Mouse (Mus musculus): ENCODE data around the gene Arhgap19. TPM values are rescaled to one million over a fixed set of nuclear protein-coding genes. Genes with fewer than 3 reads are reported as not detected.

The Arhgap19 gene
- polyA plus RNA-seq, 1 experiment from 2014 or later: 31.5 TPM

- Histone ChIP-seq H3K4me1 (replicated peaks; ENCODE audit: control insufficient read depth, insufficient read depth, low read length) (peaks cover 9% of the 10 kb centered on the region; the same call in 1 of the 2 replicates), H3K27ac (ENCODE audit: low read depth, low read length) (0 out of 2 replicates have a peak overlapping the region, but pooled peaks have one; percentile 34), H3K4me3 (ENCODE audit: low read depth, low read length) (peak overlapping the region; percentile 72), H3K9me3 (ENCODE audit: control insufficient read depth, low read length) (no peaks in the 10 kb centered on the region), H3K27me3 (ENCODE audit: control insufficient read depth, insufficient read depth, low read length) (peaks cover 7% of the 10 kb centered on the region), H3K9ac (ENCODE audit: low read depth, low read length) (no peak overlapping the region), H3K36me3 (ENCODE audit: control insufficient read depth, insufficient read depth, low read length) (no peaks in the 10 kb centered on the region), H3K4me2 (replicated peaks; ENCODE audit: low read depth, low read length) (peak overlapping the region; percentile 99)
- ATAC-seq (ENCODE audit: low FRiP score): no peak
- no peak for DNase-seq (ENCODE audit: low spot score)
- 66% methylated on average over 3 of the region's 3 CpGs for WGBS
Observed at GRCm38 (mm10) chr19:41828941-41829340, 27.1 kb upstream of the Arhgap19 start.

DNA sequence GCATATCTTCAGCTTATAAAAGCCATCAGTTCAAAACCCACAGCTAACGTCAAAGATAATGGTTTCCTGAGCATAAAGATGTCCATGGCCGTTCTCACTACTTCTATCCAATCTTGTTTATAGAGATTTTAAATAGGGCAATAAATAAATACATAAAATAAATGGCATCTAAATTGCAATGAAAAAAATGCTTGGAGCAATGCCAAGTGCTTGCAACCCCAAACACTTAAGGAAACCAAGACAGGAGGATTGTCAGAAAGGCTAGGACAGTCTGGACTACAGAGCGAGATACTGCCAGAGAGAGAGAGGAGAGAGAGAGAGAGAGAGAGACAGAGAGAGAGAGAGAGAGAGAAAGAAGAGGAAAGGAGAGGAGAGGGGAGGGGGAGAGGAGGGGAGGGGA is 24.7 kb upstream of the Arhgap19 start:
- Histone ChIP-seq H3K4me3 (ENCODE audit: low read depth, low read length) (no peak overlapping the region), H3K27ac (ENCODE audit: low read depth, low read length) (no peak overlapping the region), H3K36me3 (ENCODE audit: control insufficient read depth, insufficient read depth, low read length) (no peaks in the 10 kb centered on the region), H3K4me2 (replicated peaks; ENCODE audit: low read depth, low read length) (no peak overlapping the region), H3K9ac (ENCODE audit: low read depth, low read length) (no peak overlapping the region), H3K4me1 (replicated peaks; ENCODE audit: control insufficient read depth, insufficient read depth, low read length) (peaks cover 3% of the 10 kb centered on the region; the same call in 1 of the 2 replicates), H3K27me3 (ENCODE audit: control insufficient read depth, insufficient read depth, low read length) (peaks cover 4% of the 10 kb centered on the region), H3K9me3 (ENCODE audit: control insufficient read depth, low read length) (no peaks in the 10 kb centered on the region)
- 95% methylated on average over 2 of the region's 3 CpGs for WGBS
- DNase-seq (ENCODE audit: low spot score) (no peak), ATAC-seq (ENCODE audit: low FRiP score) (no peak)

DNA sequence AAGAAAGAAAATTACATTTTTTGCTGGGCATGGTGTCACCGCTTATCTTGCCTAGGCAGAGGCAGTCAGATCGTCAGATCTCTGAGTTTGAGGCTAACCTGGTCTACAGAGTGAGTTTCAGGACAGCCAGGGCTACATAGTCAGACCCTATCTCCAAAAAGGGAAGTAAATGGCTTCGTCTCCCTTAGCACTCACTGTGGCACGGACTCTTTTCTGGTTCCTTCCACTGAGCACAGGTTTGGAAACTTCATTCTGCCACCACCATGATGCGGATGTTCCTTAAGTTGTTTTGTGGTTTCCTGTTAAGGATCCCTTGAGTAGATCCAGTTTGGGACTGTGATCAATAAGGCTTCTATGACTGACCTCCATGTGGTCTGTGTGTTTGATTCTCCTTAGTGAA is 23.1 kb upstream of the Arhgap19 start:
- no peaks in the 10 kb centered on the region for H3K4me1 ChIP-seq (replicated peaks; ENCODE audit: control insufficient read depth, insufficient read depth, low read length)
- no peaks in the 10 kb centered on the region for H3K9me3 ChIP-seq (ENCODE audit: control insufficient read depth, low read length)
- H3K4me3 ChIP-seq (ENCODE audit: low read depth, low read length): no peak overlapping the region
- no peaks in the 10 kb centered on the region for H3K27me3 ChIP-seq (ENCODE audit: control insufficient read depth, insufficient read depth, low read length)
- no peak overlapping the region for H3K9ac ChIP-seq (ENCODE audit: low read depth, low read length)
- H3K4me2 ChIP-seq (replicated peaks; ENCODE audit: low read depth, low read length): no peak overlapping the region
- H3K27ac ChIP-seq (ENCODE audit: low read depth, low read length): no peak overlapping the region
- ATAC-seq (ENCODE audit: low FRiP score) (no peak), DNase-seq (ENCODE audit: low spot score) (no peak)
- WGBS: 87% methylated on average over 5 of the region's 5 CpGs
- H3K36me3 ChIP-seq (ENCODE audit: control insufficient read depth, insufficient read depth, low read length): no peaks in the 10 kb centered on the region

- Histone ChIP-seq H3K9ac (ENCODE audit: low read depth, low read length) (no peak overlapping the region), H3K4me2 (replicated peaks; ENCODE audit: low read depth, low read length) (no peak overlapping the region), H3K9me3 (ENCODE audit: control insufficient read depth, low read length) (no peaks in the 10 kb centered on the region), H3K4me3 (ENCODE audit: low read depth, low read length) (no peak overlapping the region), H3K36me3 (ENCODE audit: control insufficient read depth, insufficient read depth, low read length) (no peaks in the 10 kb centered on the region), H3K27ac (ENCODE audit: low read depth, low read length) (no peak overlapping the region), H3K27me3 (ENCODE audit: control insufficient read depth, insufficient read depth, low read length) (no peaks in the 10 kb centered on the region), H3K4me1 (replicated peaks; ENCODE audit: control insufficient read depth, insufficient read depth, low read length) (no peaks in the 10 kb centered on the region)
- ATAC-seq (ENCODE audit: low FRiP score) (no peak), DNase-seq (ENCODE audit: low spot score) (no peak)
- 79% methylated on average over 1 of the region's 1 CpGs for whole genome bisulfite sequencing
Observed at GRCm38 (mm10) chr19:41822589-41822988, 20.7 kb upstream of the Arhgap19 start.

- H3K4me2 ChIP-seq (replicated peaks; ENCODE audit: low read depth, low read length): no peak overlapping the region
- H3K9ac ChIP-seq (ENCODE audit: low read depth, low read length): no peak overlapping the region
- H3K9me3 ChIP-seq (ENCODE audit: control insufficient read depth, low read length): no peaks in the 10 kb centered on the region
- no peak for DNase-seq (ENCODE audit: low spot score)
- H3K4me1 ChIP-seq (replicated peaks; ENCODE audit: control insufficient read depth, insufficient read depth, low read length): no peaks in the 10 kb centered on the region
- H3K4me3 ChIP-seq (ENCODE audit: low read depth, low read length): no peak overlapping the region
- H3K36me3 ChIP-seq (ENCODE audit: control insufficient read depth, insufficient read depth, low read length): no peaks in the 10 kb centered on the region
- ATAC-seq (ENCODE audit: low FRiP score): no peak
- H3K27me3 ChIP-seq (ENCODE audit: control insufficient read depth, insufficient read depth, low read length): no peaks in the 10 kb centered on the region
- WGBS: 9% methylated on average over 5 of the region's 5 CpGs
- no peak overlapping the region for H3K27ac ChIP-seq (ENCODE audit: low read depth, low read length)
Observed at GRCm38 (mm10) chr19:41821436-41821835, 19.6 kb upstream of the Arhgap19 start.

DNA sequence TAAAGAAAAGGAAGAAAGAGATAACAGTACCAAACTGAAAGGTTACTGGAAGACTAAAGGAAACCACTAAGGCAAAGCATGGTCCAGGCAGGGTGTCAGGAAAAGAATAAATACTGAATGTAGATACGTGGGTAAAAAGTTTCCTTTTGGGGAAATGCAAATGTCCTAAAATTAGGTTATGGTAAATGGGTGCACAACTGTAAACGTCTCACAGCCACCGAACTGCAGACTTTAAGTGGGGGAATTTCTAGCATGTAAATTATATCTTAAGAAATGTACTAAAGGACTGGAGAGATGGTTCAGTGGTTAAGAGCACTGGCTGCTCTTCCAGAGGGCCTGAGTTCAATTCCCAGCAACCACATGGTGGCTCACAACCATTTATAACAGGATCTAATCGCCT is 16.9 kb upstream of the Arhgap19 start:
- no peak for ATAC-seq (ENCODE audit: low FRiP score)
- H3K4me2 ChIP-seq (replicated peaks; ENCODE audit: low read depth, low read length): no peak overlapping the region
- no peaks in the 10 kb centered on the region for H3K9me3 ChIP-seq (ENCODE audit: control insufficient read depth, low read length)
- 88% methylated on average over 4 of the region's 4 CpGs for WGBS
- no peak overlapping the region for H3K4me3 ChIP-seq (ENCODE audit: low read depth, low read length)
- no peaks in the 10 kb centered on the region for H3K27me3 ChIP-seq (ENCODE audit: control insufficient read depth, insufficient read depth, low read length)
- DNase-seq (ENCODE audit: low spot score): no peak
- H3K27ac ChIP-seq (ENCODE audit: low read depth, low read length): no peak overlapping the region
- no peaks in the 10 kb centered on the region for H3K36me3 ChIP-seq (ENCODE audit: control insufficient read depth, insufficient read depth, low read length)
- H3K9ac ChIP-seq (ENCODE audit: low read depth, low read length): no peak overlapping the region
- no peaks in the 10 kb centered on the region for H3K4me1 ChIP-seq (replicated peaks; ENCODE audit: control insufficient read depth, insufficient read depth, low read length)

DNA sequence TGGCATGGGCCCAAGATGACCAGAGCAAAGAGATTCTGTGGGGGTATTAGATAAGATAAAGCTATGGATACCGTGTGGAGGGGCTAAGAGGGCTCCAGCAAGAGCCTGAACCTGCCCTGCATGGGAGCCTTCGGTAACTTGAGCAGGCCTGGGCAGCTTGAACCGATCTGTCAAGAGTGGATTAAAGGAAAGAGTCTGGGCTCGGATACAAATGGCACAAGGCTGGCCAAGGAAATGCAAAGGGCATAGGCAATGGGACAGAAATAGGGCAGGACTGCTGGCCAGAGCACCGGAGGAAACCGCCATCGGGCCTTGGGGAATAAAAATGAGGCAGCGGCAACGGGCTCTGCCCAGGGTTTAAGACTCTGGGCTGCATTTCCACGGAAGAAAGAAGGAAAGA is 15.5 kb upstream of the Arhgap19 start:
- Histone ChIP-seq H3K27ac (ENCODE audit: low read depth, low read length) (no peak overlapping the region), H3K9ac (ENCODE audit: low read depth, low read length) (no peak overlapping the region), H3K4me1 (replicated peaks; ENCODE audit: control insufficient read depth, insufficient read depth, low read length) (no peaks in the 10 kb centered on the region), H3K4me2 (replicated peaks; ENCODE audit: low read depth, low read length) (no peak overlapping the region), H3K27me3 (ENCODE audit: control insufficient read depth, insufficient read depth, low read length) (no peaks in the 10 kb centered on the region), H3K4me3 (ENCODE audit: low read depth, low read length) (no peak overlapping the region), H3K36me3 (ENCODE audit: control insufficient read depth, insufficient read depth, low read length) (no peaks in the 10 kb centered on the region), H3K9me3 (ENCODE audit: control insufficient read depth, low read length) (no peaks in the 10 kb centered on the region)
- no peak for ATAC-seq (ENCODE audit: low FRiP score)
- WGBS: 61% methylated on average over 10 of the region's 10 CpGs
- DNase-seq (ENCODE audit: low spot score): no peak

- no peak overlapping the region for H3K4me2 ChIP-seq (replicated peaks; ENCODE audit: low read depth, low read length)
- no peaks in the 10 kb centered on the region for H3K9me3 ChIP-seq (ENCODE audit: control insufficient read depth, low read length)
- no peak overlapping the region for H3K9ac ChIP-seq (ENCODE audit: low read depth, low read length)
- no peaks in the 10 kb centered on the region for H3K27me3 ChIP-seq (ENCODE audit: control insufficient read depth, insufficient read depth, low read length)
- no peaks in the 10 kb centered on the region for H3K36me3 ChIP-seq (ENCODE audit: control insufficient read depth, insufficient read depth, low read length)
- DNase-seq (ENCODE audit: low spot score) (no peak), ATAC-seq (ENCODE audit: low FRiP score) (no peak)
- no peak overlapping the region for H3K27ac ChIP-seq (ENCODE audit: low read depth, low read length)
- WGBS: 61% methylated on average over 5 of the region's 5 CpGs
- H3K4me1 ChIP-seq (replicated peaks; ENCODE audit: control insufficient read depth, insufficient read depth, low read length): no peaks in the 10 kb centered on the region
- H3K4me3 ChIP-seq (ENCODE audit: low read depth, low read length): no peak overlapping the region
Observed at GRCm38 (mm10) chr19:41816915-41817314, 15.1 kb upstream of the Arhgap19 start.

- Histone ChIP-seq H3K27me3 (ENCODE audit: control insufficient read depth, insufficient read depth, low read length) (no peaks in the 10 kb centered on the region), H3K9ac (ENCODE audit: low read depth, low read length) (no peak overlapping the region), H3K27ac (ENCODE audit: low read depth, low read length) (no peak overlapping the region), H3K36me3 (ENCODE audit: control insufficient read depth, insufficient read depth, low read length) (no peaks in the 10 kb centered on the region), H3K4me1 (replicated peaks; ENCODE audit: control insufficient read depth, insufficient read depth, low read length) (no peaks in the 10 kb centered on the region), H3K4me3 (ENCODE audit: low read depth, low read length) (no peak overlapping the region), H3K9me3 (ENCODE audit: control insufficient read depth, low read length) (no peaks in the 10 kb centered on the region), H3K4me2 (replicated peaks; ENCODE audit: low read depth, low read length) (no peak overlapping the region)
- ATAC-seq (ENCODE audit: low FRiP score): no peak
- 72% methylated on average over 5 of the region's 5 CpGs for WGBS
- no peak for DNase-seq (ENCODE audit: low spot score)
Observed at GRCm38 (mm10) chr19:41816410-41816809, 14.6 kb upstream of the Arhgap19 start.

Data from hindbrain, embryonic 11.5 days (tissue).